Mouse (Mus musculus) neutrophil, adult 5-6 weeks (primary cell): ENCODE results near the gene Ypel2. TPM values are rescaled to one million over a fixed set of nuclear protein-coding genes. Genes with fewer than 3 reads are reported as not detected.

Experiments used
- ATAC-seq: fragments of 151-379, 151-347 bp; 2 replicates; pipeline ENCODE4 v1.8.0; 2017; ENCODE audit warnings: mild to moderate bottlenecking, moderate TSS enrichment; ENCODE audit not compliant: insufficient number of reproducible peaks, poor library complexity, low FRiP score, severe bottlenecking; ENCODE audit errors: extremely low read depth
- total RNA-seq: library from RNA; stranded (forward); fragments of 200-1000 nt; gene quantifications from 2 replicates; pipeline ENCODE4 v1.2.3, GENCODE M21; 2017

Gene Ypel2
- total RNA-seq, 1 experiment from 2014 or later: 2.8 TPM

- no peak for ATAC-seq
Measured at GRCm38 (mm10) chr11:86944539-86944938, 49.0 kb downstream of the Ypel2 start.

- ATAC-seq: no peak
Measured at GRCm38 (mm10) chr11:86941904-86942303, 51.6 kb downstream of the Ypel2 start.

GRCm38 (mm10) chr11:86939503-86939902 lies 54.0 kb downstream of the Ypel2 start:
- ATAC-seq: no peak

GRCm38 (mm10) chr11:86938551-86938950 lies 55.0 kb downstream of the Ypel2 start:
- no peak for ATAC-seq

GRCm38 (mm10) chr11:86938108-86938507 lies 55.4 kb downstream of the Ypel2 start:
- no peak for ATAC-seq

- ATAC-seq: no peak
Measured at GRCm38 (mm10) chr11:86936938-86937337, 56.6 kb downstream of the Ypel2 start.

- ATAC-seq: no peak
Measured at GRCm38 (mm10) chr11:86934895-86935294, 58.6 kb downstream of the Ypel2 start.

- no peak for ATAC-seq
Measured at GRCm38 (mm10) chr11:86932201-86932600, 61.3 kb downstream of the Ypel2 start.

GRCm38 (mm10) chr11:86930636-86931180 lies 62.8 kb downstream of the Ypel2 start:
- ATAC-seq: no peak

- ATAC-seq: no peak
Measured at GRCm38 (mm10) chr11:86929985-86930384, 63.5 kb downstream of the Ypel2 start.

GRCm38 (mm10) chr11:86929531-86929930 lies 64.0 kb downstream of the Ypel2 start:
- no peak for ATAC-seq

- ATAC-seq: no peak
Measured at GRCm38 (mm10) chr11:86925085-86925638, 68.3 kb downstream of the Ypel2 start.

- ATAC-seq: no peak
Measured at GRCm38 (mm10) chr11:86924629-86925028, 68.9 kb downstream of the Ypel2 start.

- no peak for ATAC-seq
Measured at GRCm38 (mm10) chr11:86923654-86924053, 69.9 kb downstream of the Ypel2 start.

- ATAC-seq: no peak
Measured at GRCm38 (mm10) chr11:86922029-86922428, 71.5 kb downstream of the Ypel2 start.

- ATAC-seq: no peak
Measured at GRCm38 (mm10) chr11:86921335-86921734, 72.2 kb downstream of the Ypel2 start.

GRCm38 (mm10) chr11:86920111-86921080 lies 73.1 kb downstream of the Ypel2 start:
- ATAC-seq: no peak

- no peak for ATAC-seq
Measured at GRCm38 (mm10) chr11:86919468-86919867, 74.0 kb downstream of the Ypel2 start.

GRCm38 (mm10) chr11:86917536-86917935 lies 76.0 kb downstream of the Ypel2 start:
- no peak for ATAC-seq
